Mouse (Mus musculus) ovary, adult 2 months (tissue): ENCODE measurements around the gene 1700066M21Rik. TPM values are rescaled to one million over a fixed set of nuclear protein-coding genes. Genes with fewer than 3 reads are reported as not detected.

Experiments
- polyA plus RNA-seq: library from polyadenylated mRNA; depleted of rRNA; stranded (reverse); fragments of >200 nt; gene quantifications from 2 replicates; pipeline ENCODE4 v1.2.3, GENCODE M21; 2012; rRNA removed

1700066M21Rik gene
- 33.4 and 64.5 TPM in 2 replicates for polyA plus RNA-seq

GRCm38 (mm10) chr1:57377376-57378341, at the start of gene 1700066M21Rik:
Gene 1700066M21Rik, plus strand, starts transcription at chr1:57377620.

GRCm38 (mm10) chr1:57406187-57407151, 29.0 kb downstream of the 1700066M21Rik start, which contains the start of the genes Maip1 and Tyw5:
Gene Maip1, plus strand, starts transcription at chr1:57406328.
Gene Tyw5, minus strand, starts transcription at chr1:57407101.

Other genes starting within 250 kb of the 1700066M21Rik start
- 5.0 and 7.1 TPM in 2 replicates for gene Maip1, start 28.7 kb downstream of the 1700066M21Rik start, polyA plus RNA-seq
- 3.7 and 3.8 TPM in 2 replicates for gene Tyw5, start 29.5 kb downstream of the 1700066M21Rik start, polyA plus RNA-seq